In genomic region chr13:48870771-48871731, GRCm38 (mm10) we compare ENCODE assay signal across 8 mouse cellular contexts. TPM values are rescaled to one million over a fixed set of nuclear protein-coding genes. Genes with fewer than 3 reads are reported as not detected.
DNase-seq lines count a peak whose midpoint lies in the region; ATAC-seq lines count a peak whose summit lies in the region.

Phf2 (minus strand) TSS chr13:48871119.

- peak within 1 kb of the TSS; percentile 98 for H3K4me3 ChIP-seq in embryonic facial prominence, embryonic 10.5 days
- peak within 1 kb of the TSS; percentile 94 for H3K4me3 ChIP-seq in kidney, embryonic 14.5 days (ENCODE audit: low read length)
- peak within 1 kb of the TSS; percentile 81 for H3K4me3 ChIP-seq in liver, embryonic 16.5 days (ENCODE audit: low read depth, low read length)
- peak within 1 kb of the TSS; percentile 96 for H3K4me3 ChIP-seq in neural tube, embryonic 13.5 days

- 13% methylated on average over 117 of the region's 117 CpGs for WGBS in embryonic facial prominence, embryonic 10.5 days
- under 1% methylated on average over 39 of the region's 117 CpGs for WGBS in kidney, embryonic 14.5 days
- under 1% methylated on average over 84 of the region's 117 CpGs for WGBS in liver, embryonic 16.5 days (ENCODE audit: insufficient replicate concordance)
- WGBS in neural tube, embryonic 13.5 days = under 1% methylated on average over 71 of the region's 117 CpGs

- H3K36me3 ChIP-seq in embryonic facial prominence, embryonic 10.5 days (replicated peaks) = peaks cover 14% of the 10 kb centered on the region
- no peaks in the 10 kb centered on the region; the same call in 1 of the 2 replicates for H3K36me3 ChIP-seq in kidney, embryonic 14.5 days (ENCODE audit: control insufficient read depth, insufficient read depth, low read length)
- no peaks in the 10 kb centered on the region for H3K36me3 ChIP-seq in liver, embryonic 16.5 days (ENCODE audit: control insufficient read depth, insufficient read depth)
- H3K36me3 ChIP-seq in neural tube, embryonic 13.5 days = 0 out of 2 replicates have a peak, but pooled peaks cover 4% of the 10 kb centered on the region

- H3K9me3 ChIP-seq in embryonic facial prominence, embryonic 10.5 days = no peaks in the 10 kb centered on the region
- H3K9me3 ChIP-seq in kidney, embryonic 14.5 days (ENCODE audit: control insufficient read depth, low read length) = no peaks in the 10 kb centered on the region
- no peaks in the 10 kb centered on the region for H3K9me3 ChIP-seq in liver, embryonic 16.5 days (replicated peaks; ENCODE audit: control insufficient read depth, low read length)
- H3K9me3 ChIP-seq in neural tube, embryonic 13.5 days = no peaks in the 10 kb centered on the region

- ATAC-seq in kidney, embryonic 14.5 days (ENCODE audit: low FRiP score, low TSS enrichment) = peak; percentile 30
- ATAC-seq in liver, embryonic 16.5 days (ENCODE audit: low read depth) = peak; percentile 54
- peak; percentile 43 for ATAC-seq in neural tube, embryonic 13.5 days (ENCODE audit: low read depth)

- H3K9ac ChIP-seq in kidney, embryonic 14.5 days (ENCODE audit: low read depth, low read length) = peak within 1 kb of the TSS; percentile 99
- peak within 1 kb of the TSS; percentile 93 for H3K9ac ChIP-seq in liver, embryonic 16.5 days (ENCODE audit: low read depth, low read length)
- peak within 1 kb of the TSS; percentile 99 for H3K9ac ChIP-seq in neural tube, embryonic 13.5 days

- H3K4me1 ChIP-seq in embryonic facial prominence, embryonic 10.5 days = peaks cover 62% of the 10 kb centered on the region
- H3K4me1 ChIP-seq in kidney, embryonic 14.5 days (ENCODE audit: control insufficient read depth, insufficient read depth, low read length) = peaks cover 21% of the 10 kb centered on the region
- H3K4me1 ChIP-seq in liver, embryonic 16.5 days (ENCODE audit: control insufficient read depth, low read depth, low read length) = peaks cover 25% of the 10 kb centered on the region
- H3K4me1 ChIP-seq in neural tube, embryonic 13.5 days (replicated peaks) = peaks cover 49% of the 10 kb centered on the region

- H3K27ac ChIP-seq in embryonic facial prominence, embryonic 10.5 days (replicated peaks) = peak within 1 kb of the TSS; percentile 97
- peak within 1 kb of the TSS; percentile 87 for H3K27ac ChIP-seq in kidney, embryonic 14.5 days (ENCODE audit: low read depth, low read length)
- peak within 1 kb of the TSS; percentile 82 for H3K27ac ChIP-seq in liver, embryonic 16.5 days (ENCODE audit: low read length)
- peak within 1 kb of the TSS; percentile 85 for H3K27ac ChIP-seq in neural tube, embryonic 13.5 days (replicated peaks)

- no peaks in the 10 kb centered on the region for H3K27me3 ChIP-seq in embryonic facial prominence, embryonic 10.5 days (replicated peaks; ENCODE audit: low read depth, poor library complexity, severe bottlenecking)
- H3K27me3 ChIP-seq in kidney, embryonic 14.5 days (ENCODE audit: control insufficient read depth, insufficient read depth, low read length) = no peaks in the 10 kb centered on the region
- no peaks in the 10 kb centered on the region for H3K27me3 ChIP-seq in liver, embryonic 16.5 days (ENCODE audit: control insufficient read depth, insufficient read depth, low read depth, low read length)
- no peaks in the 10 kb centered on the region for H3K27me3 ChIP-seq in neural tube, embryonic 13.5 days

- peak; percentile 48 to 57 for DNase-seq in B cell, adult 2 months
- peak; percentile 55 for DNase-seq in Muller cell, postnatal 12 days (ENCODE audit: inconsistent ontology term)
- peak; percentile 68 for DNase-seq in embryonic facial prominence, embryonic 10.5 days (ENCODE audit: low spot score)
- DNase-seq in heart, adult 8-10 months (ENCODE audit: low spot score) = peak; percentile 25
- DNase-seq in natural killer cell, adult 2 months (ENCODE audit: low spot score in 2 of 2) = no peak

- peak within 1 kb of the TSS; percentile 84 for H3K4me2 ChIP-seq in kidney, embryonic 14.5 days (replicated peaks; ENCODE audit: low read depth, low read length)
- H3K4me2 ChIP-seq in liver, embryonic 16.5 days (ENCODE audit: low read depth, low read length) = peak within 1 kb of the TSS; percentile 86
- H3K4me2 ChIP-seq in neural tube, embryonic 13.5 days = peak within 1 kb of the TSS; percentile 92

RNA-seq across cellular contexts. Expression of gene Phf2, which starts in this region (rescaled TPM):
- polyA plus RNA-seq in embryonic facial prominence, embryonic 10.5 days (2016; fragmentation: Nextera tagmentation; extraction: Ambion mirVana) = 7.5 and 8.1 TPM in 2 replicates
- total RNA-seq in heart, adult 8-10 months (2022) = 10 to 100 TPM; 26.8 to 31.5 (median 29.9) TPM
- 9.9 and 11.8 TPM in 2 replicates for polyA plus RNA-seq in kidney, embryonic 14.5 days (2014; fragmentation: Nextera tagmentation; extraction: Ambion mirVana)
- 1.7 TPM in 2 replicates for polyA plus RNA-seq in liver, embryonic 16.5 days (2015; fragmentation: Nextera tagmentation; extraction: Ambion mirVana)
- 9.6 and 9.7 TPM in 2 replicates for polyA plus RNA-seq in neural tube, embryonic 13.5 days (2015; fragmentation: Nextera tagmentation; extraction: Ambion mirVana)

Comparison
In these comparisons a context has a peak if more than half of its experiments do, and no peak if none do; other contexts are left out.
1. DNase-seq: peak in B cell, adult 2 months (2 of 2), Muller cell, postnatal 12 days (single experiment), embryonic facial prominence, embryonic 10.5 days (single experiment) and heart, adult 8-10 months (single experiment); none in natural killer cell, adult 2 months (0 of 2).
2. Peak in every context shown above with its lines, with median percentiles within 50 percentile points of each other: H3K27ac ChIP-seq, H3K4me3 ChIP-seq, ATAC-seq, H3K4me2 ChIP-seq and H3K9ac ChIP-seq.